10 mouse cellular contexts compared by ENCODE assay signal in genomic region chr13:23306707-23307068, GRCm38 (mm10). TPM values are rescaled to one million over a fixed set of nuclear protein-coding genes. Genes with fewer than 3 reads are reported as not detected.
DNase-seq lines count a peak whose midpoint lies in the region; ATAC-seq and TF ChIP-seq lines count a peak whose summit lies in the region.
"Had no signal": no experiment of that assay in that cellular context is flagged by ENCODE, and none has a peak within 500 bp of the region (broad histone marks: within the 10 kb centered on the region; RNA-seq: fewer than 3 reads in every experiment).

No protein-coding gene starts in this region.

- peak overlapping the region; percentile 26; the same call in 1 of the 2 replicates for H3K9ac ChIP-seq in embryonic facial prominence, embryonic 14.5 days (ENCODE audit: low read depth, low read length)
- H3K9ac ChIP-seq in intestine, embryonic 14.5 days (ENCODE audit: low read length) = no peak overlapping the region
- H3K9ac ChIP-seq in midbrain, postnatal 0 days (replicated peaks; ENCODE audit: low read length, poor library complexity, severe bottlenecking) = no peak overlapping the region

- H3K27ac ChIP-seq in layer of hippocampus, adult 2 months = no peak overlapping the region
- H3K27ac ChIP-seq in embryonic facial prominence, embryonic 14.5 days (replicated peaks; ENCODE audit: low read depth, low read length) = no peak overlapping the region
- H3K27ac ChIP-seq in intestine, embryonic 14.5 days (ENCODE audit: low read depth) = no peak overlapping the region
- H3K27ac ChIP-seq in midbrain, postnatal 0 days (ENCODE audit: low read depth, low read length) = no peak overlapping the region

- DNase-seq in layer of hippocampus, adult 2 months (ENCODE audit: low spot score in 2 of 2) = no peak
- DNase-seq in layer of hippocampus, postnatal 36 days = no peak
- DNase-seq in embryonic facial prominence, embryonic 14.5 days (ENCODE audit: low spot score) = no peak
- DNase-seq in intestine, embryonic 14.5 days (ENCODE audit: low spot score) = no peak
- no peak for DNase-seq in midbrain, postnatal 0 days (ENCODE audit: low spot score)
- no peak for DNase-seq in gastrocnemius, postnatal 4 days (ENCODE audit: low spot score in 2 of 2)
- DNase-seq in left cerebral cortex, adult 8-10 months (ENCODE audit: low spot score in 2 of 2) = no peak
- DNase-seq in cerebellum, postnatal 4 days (ENCODE audit: low spot score in 2 of 2) = no peak

- H3K4me1 ChIP-seq in embryonic facial prominence, embryonic 14.5 days (ENCODE audit: control insufficient read depth, insufficient read depth, low read length) = no peaks in the 10 kb centered on the region
- no peaks in the 10 kb centered on the region; the same call in 1 of the 2 replicates for H3K4me1 ChIP-seq in intestine, embryonic 14.5 days (replicated peaks; ENCODE audit: control insufficient read depth, insufficient read depth, low read length)
- no peaks in the 10 kb centered on the region for H3K4me1 ChIP-seq in midbrain, postnatal 0 days (ENCODE audit: insufficient read depth, low read length)

- no peaks in the 10 kb centered on the region for H3K9me3 ChIP-seq in embryonic facial prominence, embryonic 14.5 days (ENCODE audit: control insufficient read depth, low read length)
- H3K9me3 ChIP-seq in intestine, embryonic 14.5 days (ENCODE audit: control insufficient read depth, low read length) = no peaks in the 10 kb centered on the region
- no peaks in the 10 kb centered on the region for H3K9me3 ChIP-seq in midbrain, postnatal 0 days (ENCODE audit: low read length)

- peaks cover 52% of the 10 kb centered on the region for H3K27me3 ChIP-seq in embryonic facial prominence, embryonic 14.5 days (replicated peaks; ENCODE audit: control insufficient read depth, insufficient read depth, low read length)
- peaks cover 50% of the 10 kb centered on the region for H3K27me3 ChIP-seq in intestine, embryonic 14.5 days (replicated peaks; ENCODE audit: control insufficient read depth, insufficient read depth, low read length)
- peaks cover 33% of the 10 kb centered on the region for H3K27me3 ChIP-seq in midbrain, postnatal 0 days (ENCODE audit: insufficient read depth, low read length)

- peak overlapping the region; percentile 26; the same call in 1 of the 2 replicates for H3K4me3 ChIP-seq in layer of hippocampus, adult 2 months
- H3K4me3 ChIP-seq in embryonic facial prominence, embryonic 14.5 days (ENCODE audit: low read depth, low read length) = peak overlapping the region; percentile 29
- H3K4me3 ChIP-seq in intestine, embryonic 14.5 days (ENCODE audit: low read depth, low read length) = peak overlapping the region; percentile 29
- peak overlapping the region; percentile 29 for H3K4me3 ChIP-seq in midbrain, postnatal 0 days (ENCODE audit: low read depth, low read length)

- TF ChIP-seq CTCF in layer of hippocampus, adult 2 months (conservative IDR thresholded peaks at IDR 0.05) = no peak
- TF ChIP-seq CTCF in midbrain, postnatal 0 days (IDR thresholded peaks at IDR 0.05) = no peak

- 0 out of 2 replicates have a peak, but pooled peaks have one; percentile 13 for ATAC-seq in embryonic facial prominence, embryonic 14.5 days (ENCODE audit: low read depth)
- no peak for ATAC-seq in intestine, embryonic 14.5 days (replicated peaks; ENCODE audit: low FRiP score, low TSS enrichment, low read depth)
- no peak for ATAC-seq in midbrain, postnatal 0 days (ENCODE audit: low FRiP score)

- H3K36me3 ChIP-seq in embryonic facial prominence, embryonic 14.5 days (ENCODE audit: control insufficient read depth, insufficient read depth, low read length) = no peaks in the 10 kb centered on the region
- no peaks in the 10 kb centered on the region for H3K36me3 ChIP-seq in intestine, embryonic 14.5 days (ENCODE audit: control insufficient read depth, insufficient read depth, low read length)
- no peaks in the 10 kb centered on the region for H3K36me3 ChIP-seq in midbrain, postnatal 0 days (ENCODE audit: insufficient read depth, low read length)

- 12% methylated on average over 7 of the region's 10 CpGs for WGBS in embryonic facial prominence, embryonic 14.5 days
- WGBS in intestine, embryonic 14.5 days = 20% methylated on average over 10 of the region's 10 CpGs
- 13% methylated on average over 10 of the region's 10 CpGs for WGBS in midbrain, postnatal 0 days

- peak overlapping the region; percentile 44 for H3K4me2 ChIP-seq in embryonic facial prominence, embryonic 14.5 days (ENCODE audit: low read depth, low read length)
- peak overlapping the region; percentile 44 for H3K4me2 ChIP-seq in intestine, embryonic 14.5 days (ENCODE audit: low read length)
- H3K4me2 ChIP-seq in midbrain, postnatal 0 days (ENCODE audit: low read depth, low read length, poor library complexity, severe bottlenecking) = peak overlapping the region; percentile 38

RNA-seq across cellular contexts. Expression of gene Vmn1r223, which starts 59.8 kb away (rescaled TPM):
- not detected for total RNA-seq in layer of hippocampus, adult 2 months (2021)
- not detected for total RNA-seq in layer of hippocampus, postnatal 36 days (2021)
- polyA plus RNA-seq in embryonic facial prominence, embryonic 14.5 days (2014; fragmentation: Nextera tagmentation; extraction: Ambion mirVana) = not detected in 2 replicates
- polyA plus RNA-seq in intestine, embryonic 14.5 days (2014; fragmentation: Nextera tagmentation; extraction: Ambion mirVana) = not detected in 2 replicates
- total RNA-seq in midbrain, postnatal 0 days (2014; rRNA removed) = not detected in 2 replicates
- not detected in 2 replicates for polyA plus RNA-seq in midbrain, postnatal 0 days (2015; fragmentation: Nextera tagmentation; extraction: Ambion mirVana)
- not detected for total RNA-seq in gastrocnemius, postnatal 4 days (2021)
- not detected for total RNA-seq in left cerebral cortex, adult 8-10 months (2022)
- total RNA-seq: liver, adult 2 months had no signal
- polyA plus RNA-seq: gonadal fat pad, adult 2 months; liver, adult 2 months had no signal
